9 mouse cellular contexts compared by ENCODE assay signal in the genomic region with DNA sequence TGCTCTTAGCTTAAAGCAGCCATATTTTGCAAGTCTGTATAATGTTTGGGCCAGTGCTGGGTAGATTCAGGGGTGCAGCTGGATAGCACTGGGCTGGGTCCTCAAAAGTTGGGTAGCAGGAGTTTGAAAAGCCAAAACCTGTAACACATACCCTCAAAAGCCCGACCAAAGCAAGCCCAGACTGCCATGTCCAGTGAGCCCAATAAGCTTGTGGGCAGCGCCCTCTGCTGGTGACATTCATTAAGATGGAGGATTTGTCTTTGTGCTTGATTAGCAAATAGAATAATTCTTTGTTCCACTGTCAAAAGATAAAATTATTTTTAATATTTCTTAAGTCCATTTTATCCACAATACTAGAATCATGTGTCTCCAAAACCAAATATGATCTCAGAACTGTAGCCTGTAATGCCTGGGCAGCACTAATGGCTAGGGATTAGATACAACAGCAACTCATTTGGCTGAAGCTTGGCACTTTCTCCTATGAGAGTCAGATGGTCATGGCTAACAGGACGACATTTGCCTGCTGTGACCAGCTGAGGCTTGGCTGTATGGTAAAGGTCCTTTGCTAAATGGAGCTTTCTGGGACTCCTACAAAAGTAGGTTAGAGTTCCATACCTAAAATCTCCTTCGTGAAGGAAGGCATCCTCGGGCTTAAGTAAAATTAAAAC. TPM values are rescaled to one million over a fixed set of nuclear protein-coding genes. Genes with fewer than 3 reads are reported as not detected.
A peak's percentile ranks its signal among the peaks of the same experiment; 100 is the strongest.
DNase-seq lines count a peak whose midpoint lies in the region; ATAC-seq and TF ChIP-seq lines count a peak whose summit lies in the region.
"Had no signal": no experiment of that assay in that cellular context is flagged by ENCODE, and none has a peak within 500 bp of the region (broad histone marks: within the 10 kb centered on the region; RNA-seq: fewer than 3 reads in every experiment).

No protein-coding gene starts in this region.

- no peak overlapping the region for H3K4me2 ChIP-seq in forebrain, embryonic 13.5 days
- no peak overlapping the region for H3K4me2 ChIP-seq in hindbrain, embryonic 14.5 days (replicated peaks)
- no peak overlapping the region for H3K4me2 ChIP-seq in midbrain, postnatal 0 days (ENCODE audit: low read depth, low read length, poor library complexity, severe bottlenecking)
- H3K4me2 ChIP-seq: midbrain, embryonic 12.5 days had no signal

- peaks cover 6% of the 10 kb centered on the region; the same call in 1 of the 2 replicates for H3K9me3 ChIP-seq in forebrain, embryonic 13.5 days (replicated peaks)
- H3K9me3 ChIP-seq in hindbrain, embryonic 14.5 days (ENCODE audit: control insufficient read depth, low read length), result no peaks in the 10 kb centered on the region
- H3K9me3 ChIP-seq in midbrain, postnatal 0 days (ENCODE audit: low read length), result no peaks in the 10 kb centered on the region
- H3K9me3 ChIP-seq: midbrain, embryonic 12.5 days had no signal

- TF ChIP-seq CTCF in midbrain, postnatal 0 days (IDR thresholded peaks at IDR 0.05), result peak; percentile 93

- WGBS in forebrain, embryonic 13.5 days, result 38% methylated on average over 5 of the region's 5 CpGs
- 38% methylated on average over 5 of the region's 5 CpGs for WGBS in hindbrain, embryonic 14.5 days
- 38% methylated on average over 5 of the region's 5 CpGs for WGBS in midbrain, postnatal 0 days

- no peaks in the 10 kb centered on the region for H3K27me3 ChIP-seq in forebrain, embryonic 13.5 days
- H3K27me3 ChIP-seq in hindbrain, embryonic 14.5 days (ENCODE audit: control insufficient read depth, insufficient read depth, low read length), result no peaks in the 10 kb centered on the region
- no peaks in the 10 kb centered on the region for H3K27me3 ChIP-seq in midbrain, postnatal 0 days (ENCODE audit: insufficient read depth, low read length)

- H3K36me3 ChIP-seq in forebrain, embryonic 13.5 days (ENCODE audit: poor library complexity, severe bottlenecking), result no peaks in the 10 kb centered on the region
- H3K36me3 ChIP-seq in hindbrain, embryonic 14.5 days (replicated peaks; ENCODE audit: control insufficient read depth, insufficient read depth), result no peaks in the 10 kb centered on the region
- H3K36me3 ChIP-seq in midbrain, postnatal 0 days (ENCODE audit: insufficient read depth, low read length), result no peaks in the 10 kb centered on the region
- H3K36me3 ChIP-seq: midbrain, embryonic 12.5 days had no signal

- no peak overlapping the region for H3K27ac ChIP-seq in forebrain, embryonic 13.5 days
- H3K27ac ChIP-seq in hindbrain, embryonic 14.5 days, result no peak overlapping the region
- no peak overlapping the region for H3K27ac ChIP-seq in midbrain, postnatal 0 days (ENCODE audit: low read depth, low read length)
- H3K27ac ChIP-seq: midbrain, embryonic 12.5 days had no signal

- peak; percentile 68 for ATAC-seq in forebrain, embryonic 13.5 days
- peak; percentile 57; the same call in 1 of the 2 replicates for ATAC-seq in hindbrain, embryonic 14.5 days (ENCODE audit: low FRiP score)
- peak; percentile 52 for ATAC-seq in midbrain, postnatal 0 days (ENCODE audit: low FRiP score)
- ATAC-seq in erythroblast, adult 5-6 weeks (replicated peaks; ENCODE audit: low FRiP score, poor library complexity, severe bottlenecking), result no peak

- intact Hi-C loops in left cerebral cortex, postnatal 14 days (cut with DNase I), result loop anchor here (1.0 to 2.0 kb wide), 2 partner anchors 466 to 514 kb away; no protein-coding TSS in a partner anchor

- H3K9ac ChIP-seq in forebrain, embryonic 13.5 days, result no peak overlapping the region
- H3K9ac ChIP-seq in hindbrain, embryonic 14.5 days, result no peak overlapping the region
- no peak overlapping the region for H3K9ac ChIP-seq in midbrain, postnatal 0 days (replicated peaks; ENCODE audit: low read length, poor library complexity, severe bottlenecking)
- H3K9ac ChIP-seq: midbrain, embryonic 12.5 days had no signal

- peaks cover 4% of the 10 kb centered on the region; the same call in 1 of the 2 replicates for H3K4me1 ChIP-seq in forebrain, embryonic 13.5 days
- no peaks in the 10 kb centered on the region for H3K4me1 ChIP-seq in hindbrain, embryonic 14.5 days (replicated peaks; ENCODE audit: control insufficient read depth, insufficient read depth, low read length)
- no peaks in the 10 kb centered on the region for H3K4me1 ChIP-seq in midbrain, postnatal 0 days (ENCODE audit: insufficient read depth, low read length)

- peak; percentile 82 for DNase-seq in R1 (ENCODE audit: low read depth, low spot score)
- DNase-seq in c-Kit-positive CD71-negative TER-119-negative erythroid progenitor cells, embryonic 14.5 days (ENCODE audit: low read depth), result peak; percentile 56
- peak; percentile 94 for DNase-seq in hindbrain, embryonic 14.5 days (ENCODE audit: low spot score)
- DNase-seq in left cerebral cortex, postnatal 14 days (ENCODE audit: low spot score in 2 of 2), result peak; percentile 77 to 92
- DNase-seq in midbrain, postnatal 0 days (ENCODE audit: low spot score), result peak; percentile 92
- DNase-seq in spleen, postnatal 10 days (ENCODE audit: low spot score in 2 of 2), result peak; percentile 61 to 84

- H3K4me3 ChIP-seq in forebrain, embryonic 13.5 days, result no peak overlapping the region
- H3K4me3 ChIP-seq in hindbrain, embryonic 14.5 days (replicated peaks; ENCODE audit: low read length), result no peak overlapping the region
- H3K4me3 ChIP-seq in midbrain, postnatal 0 days (ENCODE audit: low read depth, low read length), result no peak overlapping the region
- H3K4me3 ChIP-seq: midbrain, embryonic 12.5 days had no signal

RNA-seq across cellular contexts. Expression of gene Cnga3, which starts 36.5 kb away (rescaled TPM):
- polyA plus RNA-seq in forebrain, embryonic 13.5 days (2015; fragmentation: Nextera tagmentation; extraction: Ambion mirVana), result 0.06 and 0.09 TPM in 2 replicates
- 0.12 and 0.16 TPM in 2 replicates for polyA plus RNA-seq in hindbrain, embryonic 14.5 days (2014; fragmentation: Nextera tagmentation; extraction: Ambion mirVana)
- total RNA-seq in left cerebral cortex, postnatal 14 days (2021), result under 1 TPM; 0.13 to 0.21 TPM
- total RNA-seq in midbrain, postnatal 0 days (2014; rRNA removed), result 0.71 and 0.90 TPM in 2 replicates
- 0.42 and 0.62 TPM in 2 replicates for polyA plus RNA-seq in midbrain, postnatal 0 days (2015; fragmentation: Nextera tagmentation; extraction: Ambion mirVana)
- not detected in 2 replicates for total RNA-seq in erythroblast, adult 5-6 weeks (2015; ENCODE audit: low replicate concordance)
- total RNA-seq in erythroblast, adult 5-6 weeks (2017; ENCODE audit: low replicate concordance), result not detected in 2 replicates

RNA-seq across cellular contexts. Expression of gene Inpp4a, which starts 48.9 kb away (rescaled TPM):
- polyA plus RNA-seq in forebrain, embryonic 13.5 days (2015; fragmentation: Nextera tagmentation; extraction: Ambion mirVana), result 35.1 and 40.2 TPM in 2 replicates
- 63.7 and 64.3 TPM in 2 replicates for polyA plus RNA-seq in hindbrain, embryonic 14.5 days (2014; fragmentation: Nextera tagmentation; extraction: Ambion mirVana)
- total RNA-seq in left cerebral cortex, postnatal 14 days (2021), result 100 to 1,000 TPM; 151 to 152 TPM
- 48.8 and 64.1 TPM in 2 replicates for total RNA-seq in midbrain, postnatal 0 days (2014; rRNA removed)
- polyA plus RNA-seq in midbrain, postnatal 0 days (2015; fragmentation: Nextera tagmentation; extraction: Ambion mirVana), result 82.9 and 85.8 TPM in 2 replicates
- total RNA-seq in erythroblast, adult 5-6 weeks (2015; ENCODE audit: low replicate concordance), result 5.0 and 6.9 TPM in 2 replicates
- total RNA-seq in erythroblast, adult 5-6 weeks (2017; ENCODE audit: low replicate concordance), result 4.3 and 5.6 TPM in 2 replicates
